Mouse (Mus musculus) heart, adult 2 months (tissue): ENCODE data around the gene Fanci. TPM values are rescaled to one million over a fixed set of nuclear protein-coding genes. Genes with fewer than 3 reads are reported as not detected.
A peak's percentile ranks its signal among the peaks of the same experiment; 100 is the strongest.

Experiments used
- DNase-seq, 2 experiments: peaks; one replicate each; pipeline ENCODE4 v3.0.0; 2021
- H3K27ac ChIP-seq: fragments of 200-600 bp; 2 replicates; pipeline ENCODE4 v1.8.1; 2022
- H3K27me3 ChIP-seq: fragments of 200-500 bp; 2 replicates; pipeline ENCODE4 v1.6.1; 2012; ENCODE audit warnings: mild to moderate bottlenecking, low read length, inconsistent platforms, mixed read lengths; ENCODE audit not compliant: control insufficient read depth, insufficient read depth
- H3K36me3 ChIP-seq: fragments of 200-500 bp; 2 replicates; pipeline ENCODE4 v1.6.1; 2012; ENCODE audit warnings: low read length, inconsistent platforms; ENCODE audit not compliant: control insufficient read depth, insufficient read depth
- H3K4me1 ChIP-seq: fragments of 200-500 bp; 2 replicates; pipeline ENCODE4 v1.6.1; 2011; ENCODE audit warnings: low read length; ENCODE audit not compliant: control insufficient read depth, insufficient read depth
- H3K4me3 ChIP-seq: fragments of 200-600 bp; 2 replicates; pipeline ENCODE4 v1.8.1; 2022
- H3K79me2 ChIP-seq: fragments of 200-500 bp; replicated peaks from 2 replicates; pipeline ENCODE4 v1.6.1; 2012; ENCODE audit warnings: mild to moderate bottlenecking, inconsistent platforms, low read length, moderate library complexity, mixed read lengths; ENCODE audit not compliant: control insufficient read depth, insufficient read depth
- H3K9ac ChIP-seq: fragments of 200-500 bp; 2 replicates; pipeline ENCODE4 v1.6.1; 2012; ENCODE audit warnings: low read depth, mild to moderate bottlenecking, control low read depth, inconsistent platforms, low read length, mixed read lengths
- CTCF ChIP-seq: fragments of 200-600 bp; IDR thresholded peaks from 2 replicates; pipeline ENCODE4 v1.8.1; 2022; ENCODE audit warnings: antibody characterized with exemption, mild to moderate bottlenecking, moderate library complexity
- EP300 ChIP-seq: fragments of 200-500 bp; IDR thresholded peaks from 2 replicates; pipeline ENCODE4 v1.6.1; 2011; ENCODE audit warnings: low read depth, low read length, control low read depth; ENCODE audit not compliant: insufficient read depth
- POLR2A ChIP-seq: fragments of 200-500 bp; IDR thresholded peaks from 2 replicates; pipeline ENCODE4 v1.6.1; 2011; ENCODE audit warnings: mild to moderate bottlenecking, low read depth, low read length, control low read depth; ENCODE audit not compliant: insufficient read depth
- WGBS: fragments of 180-500 bp; shearing (Covaris S2); methylation state at CpG from one replicate; pipeline ENCODE4 v1.1.7; 2018; 5-methylcytosine and 5-hydroxymethylcytosine counted together
- intact Hi-C: fragments of 180-260 bp; cut with DNase I; formaldehyde crosslinking; loops from one replicate; pipeline ENCODE4 v1.15.1; 2025
- long read RNA-seq: library from polyadenylated mRNA; stranded (forward); transcript quantifications from one replicate; pipeline ENCODE4 v2.0.0, GENCODE M21; 2021
- polyA plus RNA-seq: library from polyadenylated mRNA; depleted of rRNA; stranded (reverse); fragments of >200 nt; gene quantifications from 2 replicates; pipeline ENCODE4 v1.2.3, GENCODE M21; 2012; rRNA removed
- total RNA-seq, 2 experiments: library from RNA; stranded (reverse); gene quantifications; 2 replicates each; pipeline ENCODE4 v1.2.3; 2021

Gene Fanci
- total RNA-seq = under 1 TPM; 0.08 to 0.34 TPM
- polyA plus RNA-seq = 0.23 and 0.56 TPM in 2 replicates
- long read RNA-seq = 0 reads

DNA sequence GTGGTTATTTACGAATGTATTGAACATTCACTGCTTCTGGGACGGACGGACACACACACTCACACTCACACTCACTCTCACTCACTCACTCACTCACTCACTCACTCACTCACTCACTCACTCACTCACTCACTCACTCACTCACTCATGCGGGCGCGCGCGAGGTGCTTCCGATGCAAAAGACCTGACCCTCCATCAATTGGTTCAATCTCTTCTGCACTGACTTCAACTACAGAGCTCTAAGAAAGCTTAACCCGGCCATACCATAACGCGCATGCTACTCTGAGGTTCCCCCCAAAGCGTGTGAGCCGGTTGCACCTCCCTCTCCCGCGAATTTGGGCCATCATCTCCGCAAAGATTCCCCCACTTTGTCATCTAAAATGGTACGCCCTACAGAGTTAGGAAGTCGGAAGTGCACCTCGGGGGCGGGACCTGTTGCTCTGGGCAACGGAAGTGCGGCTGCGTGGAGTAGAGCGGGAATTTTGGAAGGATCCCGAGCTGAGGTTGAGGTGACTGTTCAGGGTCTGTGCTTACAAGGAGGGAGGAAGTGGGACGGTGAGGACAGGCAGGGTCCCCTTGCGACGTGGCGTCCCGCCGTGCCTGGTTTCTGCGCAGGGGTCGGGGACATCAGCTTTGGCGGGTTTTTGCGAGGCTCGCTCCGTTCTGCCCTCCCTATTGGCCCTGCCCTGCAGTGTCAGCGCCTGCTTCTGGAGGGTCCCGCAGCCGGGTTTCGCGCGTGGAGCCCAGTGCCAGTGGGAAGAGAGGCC lies at the start of gene Fanci:
Gene Fanci (plus strand): TSS at position 47 of the 767 bp plus-strand sequence.
- Histone ChIP-seq H3K36me3 (no peaks in the 10 kb centered on the region), H3K79me2 (no peaks in the 10 kb centered on the region), H3K27me3 (no peaks in the 10 kb centered on the region), H3K27ac (peak within 1 kb of the TSS; percentile 89), H3K4me1 (peaks cover 1% of the 10 kb centered on the region; the same call in 1 of the 2 replicates), H3K9ac (peak within 1 kb of the TSS; percentile 83), H3K4me3 (peak within 1 kb of the TSS; percentile 58)
- under 1% methylated on average over 42 of the region's 44 CpGs for WGBS
- TF ChIP-seq EP300 (0 out of 2 replicates have a peak, but pooled peaks have one; percentile 34), CTCF (0 out of 2 replicates have a peak, but pooled peaks have one; percentile 7), POLR2A (peak; percentile 58)
- intact Hi-C loops = loop anchor here (2.0 kb wide), 1 partner anchor 73 kb away; no protein-coding TSS in a partner anchor
- peak; percentile 94 to 97 for DNase-seq

DNA sequence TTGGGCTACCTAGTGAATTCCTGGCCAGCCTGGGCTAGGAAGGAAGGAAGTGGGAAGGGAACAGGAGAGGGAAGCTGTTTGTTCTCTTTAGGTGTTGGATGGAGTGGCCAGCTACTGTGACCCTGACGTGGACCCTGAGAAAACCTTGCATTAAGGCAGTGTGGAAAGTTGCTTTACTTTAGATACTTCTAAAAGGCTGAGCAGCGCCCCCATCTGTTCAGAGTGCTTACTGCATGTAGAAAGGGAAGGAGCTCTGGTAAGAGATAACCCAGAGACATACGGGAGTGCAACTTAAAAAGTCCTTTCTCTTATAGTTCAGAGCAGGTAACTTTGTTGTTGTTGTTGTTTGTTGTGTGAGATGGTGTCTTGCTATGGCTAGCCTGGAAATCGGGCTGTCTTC lies 45.8 kb upstream of the Fanci start:
- no peaks in the 10 kb centered on the region for H3K27me3 ChIP-seq

DNA sequence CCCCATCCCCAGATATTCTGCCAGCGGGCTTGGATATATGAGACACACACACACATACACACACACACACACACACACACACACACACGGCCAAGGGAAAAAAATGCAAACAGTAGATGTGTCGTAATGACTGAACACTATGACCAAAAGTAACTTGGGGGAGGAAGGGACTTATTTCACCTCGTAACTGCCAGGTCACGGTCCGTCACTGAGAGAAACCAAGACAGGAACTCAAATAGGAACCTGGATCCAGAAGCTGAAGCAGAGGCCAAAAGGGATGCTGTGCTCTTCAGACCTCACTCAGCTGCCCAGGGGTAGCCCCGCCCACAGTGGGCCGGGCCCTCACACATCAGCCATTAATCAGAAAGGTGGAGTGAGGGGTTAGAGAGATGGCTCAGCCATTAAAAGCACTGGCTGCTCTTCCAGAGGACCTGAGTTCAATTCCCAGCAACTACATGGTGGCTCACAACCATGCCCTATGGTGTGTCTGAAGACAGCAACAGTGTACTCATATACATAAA lies 45.1 kb upstream of the Fanci start:
- H3K9ac ChIP-seq = no peak overlapping the region
- no peaks in the 10 kb centered on the region for H3K27me3 ChIP-seq
- intact Hi-C loops = loop anchor here (5.0 kb wide), 2 partner anchors 204 to 424 kb away; no protein-coding TSS in a partner anchor
- DNase-seq = no peak
- no peak overlapping the region for H3K27ac ChIP-seq
- TF ChIP-seq CTCF = no peak
- TF ChIP-seq POLR2A = no peak
- TF ChIP-seq EP300 = no peak
- no peak overlapping the region for H3K4me3 ChIP-seq
- H3K36me3 ChIP-seq = no peaks in the 10 kb centered on the region
- H3K79me2 ChIP-seq = no peaks in the 10 kb centered on the region; the same call in 1 of the 2 replicates
- 79% methylated on average over 8 of the region's 8 CpGs for WGBS
- peaks cover 2% of the 10 kb centered on the region for H3K4me1 ChIP-seq

More for the DNA sequence above, 45.8 kb upstream of the Fanci start:
- peak; percentile 30 to 51 for DNase-seq
- WGBS = 49% methylated on average over 4 of the region's 4 CpGs
- no peak for TF ChIP-seq EP300
- peak; percentile 79 for TF ChIP-seq CTCF
- no peak for TF ChIP-seq POLR2A
- Histone ChIP-seq H3K9ac (no peak overlapping the region), H3K4me1 (peaks cover 2% of the 10 kb centered on the region), H3K27ac (no peak overlapping the region), H3K79me2 (no peaks in the 10 kb centered on the region; the same call in 1 of the 2 replicates), H3K4me3 (no peak overlapping the region), H3K36me3 (no peaks in the 10 kb centered on the region)
- intact Hi-C loops = loop anchor here (5.0 kb wide), 2 partner anchors 204 to 424 kb away; no protein-coding TSS in a partner anchor

DNA sequence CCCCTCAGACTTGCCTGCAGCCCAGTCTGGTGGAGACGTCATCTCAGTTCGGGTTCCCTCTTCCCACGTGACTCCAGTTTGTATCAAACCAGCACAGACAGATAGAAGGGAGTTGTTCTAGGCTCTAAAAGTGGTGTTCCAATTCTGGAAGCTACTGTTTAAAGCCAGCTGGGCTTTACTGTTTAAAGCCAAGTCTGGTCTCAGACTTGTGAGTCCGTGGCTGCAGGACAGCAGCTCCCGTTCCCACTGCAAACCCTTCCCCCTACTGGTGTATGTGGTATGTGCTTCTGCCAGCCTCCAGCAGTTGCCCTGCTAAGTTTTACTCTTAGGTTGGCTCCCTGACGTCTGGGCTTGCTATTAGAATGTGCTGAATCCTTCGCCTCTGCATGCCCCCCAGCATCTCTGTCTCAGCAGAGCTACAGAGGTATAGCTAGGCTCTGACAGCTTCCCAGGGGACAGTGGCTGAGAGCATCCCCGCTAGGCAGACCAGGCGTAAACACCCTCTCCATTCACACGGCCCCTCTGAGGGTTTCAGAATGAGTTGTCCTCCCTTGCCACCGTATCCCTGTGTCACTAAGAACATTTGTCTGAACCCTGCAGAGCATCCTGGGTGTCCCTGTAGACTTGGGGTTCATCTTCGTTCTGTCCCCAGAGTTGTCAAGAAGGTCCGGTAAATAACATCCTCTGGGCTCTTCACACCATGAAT lies 44.5 kb upstream of the Fanci start:
- no peak overlapping the region for H3K27ac ChIP-seq
- 69% methylated on average over 13 of the region's 13 CpGs for WGBS
- H3K36me3 ChIP-seq = no peaks in the 10 kb centered on the region
- peaks cover 2% of the 10 kb centered on the region for H3K4me1 ChIP-seq
- TF ChIP-seq CTCF (peak; percentile 45), EP300 (no peak), POLR2A (no peak)
- intact Hi-C loops = loop anchor here (5.0 kb wide), 2 partner anchors 205 to 425 kb away; no protein-coding TSS in a partner anchor
- no peaks in the 10 kb centered on the region for H3K27me3 ChIP-seq
- H3K9ac ChIP-seq = no peak overlapping the region
- no peak overlapping the region for H3K4me3 ChIP-seq
- no peaks in the 10 kb centered on the region; the same call in 1 of the 2 replicates for H3K79me2 ChIP-seq
- DNase-seq = no peak

DNA sequence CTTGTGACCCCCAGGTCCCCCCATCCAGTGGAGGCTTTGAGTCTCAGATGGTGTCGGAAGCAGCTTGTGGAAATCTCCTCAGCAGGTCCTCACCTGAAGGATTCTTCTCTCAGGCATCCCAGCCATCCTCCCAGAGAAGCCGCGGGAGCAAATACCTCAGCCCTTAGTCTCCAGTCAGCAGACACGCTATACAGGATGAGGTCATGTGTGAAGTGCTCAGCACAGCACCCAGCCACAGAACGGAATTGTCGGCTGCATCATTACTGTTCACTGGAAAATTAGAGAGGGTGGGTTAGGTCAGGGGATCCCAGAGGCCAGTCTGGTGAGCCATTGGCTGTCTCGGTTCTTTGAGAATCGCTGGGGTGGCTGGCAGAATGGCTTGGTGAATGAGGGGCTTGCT lies 42.9 kb upstream of the Fanci start:
- H3K4me1 ChIP-seq = peaks cover 2% of the 10 kb centered on the region
- WGBS = 87% methylated on average over 8 of the region's 8 CpGs
- DNase-seq = no peak

More for the DNA sequence above, 42.9 kb upstream of the Fanci start:
- no peak overlapping the region for H3K4me3 ChIP-seq
- intact Hi-C loops = loop anchor here (1.0 to 5.0 kb wide), 3 partner anchors 103 to 427 kb away; no protein-coding TSS in a partner anchor
- no peaks in the 10 kb centered on the region for H3K79me2 ChIP-seq
- no peaks in the 10 kb centered on the region for H3K36me3 ChIP-seq
- H3K27me3 ChIP-seq = no peaks in the 10 kb centered on the region
- no peak overlapping the region for H3K27ac ChIP-seq
- no peak overlapping the region for H3K9ac ChIP-seq
- no peak for TF ChIP-seq POLR2A
- no peak for TF ChIP-seq EP300
- no peak for TF ChIP-seq CTCF
